Mouse (Mus musculus) midbrain, embryonic 13.5 days (tissue): ENCODE measurements around the gene Vps16. TPM values are rescaled to one million over a fixed set of nuclear protein-coding genes. Genes with fewer than 3 reads are reported as not detected.

Experiments
- ATAC-seq: fragments of 200-750 bp; cut with Nextera tagmentation; 2 replicates; pipeline ENCODE4 v1.8.0; 2017; ENCODE audit warnings: mild to moderate bottlenecking, moderate TSS enrichment, moderate library complexity
- H3K27ac ChIP-seq: fragments of 300-500 bp; sonication (generic); 2 replicates; pipeline ENCODE4 v1.5.1; 2015; ENCODE audit warnings: inconsistent platforms, mild to moderate bottlenecking, moderate library complexity
- H3K27me3 ChIP-seq: fragments of 300-500 bp; sonication (generic); 2 replicates; pipeline ENCODE4 v1.6.1; 2015; ENCODE audit warnings: mild to moderate bottlenecking, inconsistent platforms
- H3K36me3 ChIP-seq: fragments of 300-500 bp; sonication (generic); 2 replicates; pipeline ENCODE4 v1.6.1; 2015; ENCODE audit warnings: mild to moderate bottlenecking, inconsistent platforms
- H3K4me1 ChIP-seq: fragments of 300-500 bp; sonication (generic); replicated peaks from 2 replicates; pipeline ENCODE4 v1.6.1; 2015; ENCODE audit warnings: inconsistent platforms
- H3K4me2 ChIP-seq: fragments of 300-500 bp; sonication (generic); replicated peaks from 2 replicates; pipeline ENCODE4 v1.6.1; 2015; ENCODE audit warnings: moderate library complexity, mild to moderate bottlenecking, inconsistent platforms
- H3K4me3 ChIP-seq: fragments of 300-500 bp; sonication (generic); replicated peaks from 2 replicates; pipeline ENCODE4 v1.5.1; 2015; ENCODE audit warnings: mild to moderate bottlenecking, inconsistent platforms
- H3K9ac ChIP-seq: fragments of 300-500 bp; sonication (generic); replicated peaks from 2 replicates; pipeline ENCODE4 v1.6.1; 2015; ENCODE audit warnings: mild to moderate bottlenecking, inconsistent platforms
- H3K9me3 ChIP-seq: fragments of 300-500 bp; sonication (generic); 2 replicates; pipeline ENCODE4 v1.6.1; 2016; ENCODE audit warnings: mild to moderate bottlenecking, inconsistent platforms
- WGBS: fragments of 180-500 bp; shearing (Covaris S2); methylation state at CpG from one replicate; pipeline ENCODE4 v1.1.7; 2015; 5-methylcytosine and 5-hydroxymethylcytosine counted together
- polyA plus RNA-seq: library from polyadenylated mRNA; unstranded; fragments of >200 nt; fragmentation: Nextera tagmentation; extraction: Ambion mirVana; gene quantifications from 2 replicates; pipeline ENCODE4 v1.2.1, GENCODE M21; 2015

The Vps16 gene
- polyA plus RNA-seq, 1 experiment from 2014 or later, result 112 TPM

DNA sequence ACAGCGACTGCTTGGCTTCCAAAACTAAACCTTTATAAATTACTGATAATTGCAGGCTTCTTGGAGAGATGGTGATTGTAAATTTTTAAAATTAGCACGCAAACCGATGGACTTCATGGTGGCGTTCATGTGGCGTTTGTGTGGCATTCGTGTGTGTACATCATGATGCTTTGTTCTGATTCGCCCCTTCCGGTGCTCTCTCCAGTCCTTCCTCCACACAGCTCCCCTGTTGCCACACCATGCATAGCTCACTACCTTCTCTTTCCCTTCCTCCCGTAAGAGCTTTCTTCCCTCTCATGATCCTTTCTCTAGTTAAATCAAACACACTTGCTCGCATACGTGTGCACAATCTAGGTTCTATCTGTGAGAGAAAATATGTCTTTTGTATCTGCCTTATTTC is 51.6 kb downstream of the Vps16 start:
- no peaks in the 10 kb centered on the region for H3K27me3 ChIP-seq
- no peak overlapping the region for H3K4me3 ChIP-seq
- H3K4me2 ChIP-seq, result no peak overlapping the region
- peaks cover 5% of the 10 kb centered on the region; the same call in 1 of the 2 replicates for H3K9me3 ChIP-seq
- H3K9ac ChIP-seq, result no peak overlapping the region
- H3K27ac ChIP-seq, result no peak overlapping the region
- H3K36me3 ChIP-seq, result peaks cover 10% of the 10 kb centered on the region; the same call in 1 of the 2 replicates
- H3K4me1 ChIP-seq, result no peaks in the 10 kb centered on the region
- 96% methylated on average over 11 of the region's 11 CpGs for WGBS
- no peak for ATAC-seq

DNA sequence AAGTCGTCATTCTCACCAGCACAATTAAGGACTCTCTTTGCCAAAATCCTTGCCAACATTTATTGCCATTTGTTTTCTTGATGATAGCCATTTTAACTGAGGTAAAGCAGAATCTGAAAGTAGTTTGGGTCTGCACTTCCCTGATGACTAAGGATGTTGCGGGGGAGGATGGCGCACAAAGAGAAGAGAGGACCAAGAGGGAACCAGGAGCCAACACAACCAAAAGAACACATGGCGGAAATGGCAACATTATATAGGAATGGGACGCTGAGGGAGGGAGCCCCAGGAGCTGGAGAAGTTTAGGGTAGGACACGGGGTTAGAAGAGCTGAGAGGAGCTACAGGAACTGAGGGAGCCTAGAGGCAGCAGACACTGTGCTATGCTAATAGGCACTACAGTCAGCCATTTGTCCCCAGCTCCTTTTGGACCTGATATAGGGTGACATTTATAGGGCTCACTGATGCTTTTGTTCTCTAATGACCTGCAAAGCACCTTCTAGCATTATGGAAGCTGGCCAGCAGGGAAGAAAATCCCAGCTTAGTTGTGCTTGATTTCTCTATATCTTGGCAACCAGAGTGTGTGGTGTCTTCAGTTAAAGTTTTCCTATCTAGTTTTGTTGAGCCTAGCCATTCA is 52.6 kb downstream of the Vps16 start:
- WGBS, result 82% methylated on average over 6 of the region's 6 CpGs
- no peak overlapping the region for H3K9ac ChIP-seq
- ATAC-seq, result no peak

GRCm38 (mm10) chr2:130482177-130482576 is 58.0 kb downstream of the Vps16 start:
- ATAC-seq, result no peak
- 96% methylated on average over 4 of the region's 4 CpGs for WGBS

More for the DNA sequence above, 52.6 kb downstream of the Vps16 start:
- Histone ChIP-seq H3K4me1 (no peaks in the 10 kb centered on the region), H3K9me3 (peaks cover 5% of the 10 kb centered on the region; the same call in 1 of the 2 replicates), H3K36me3 (peaks cover 10% of the 10 kb centered on the region; the same call in 1 of the 2 replicates), H3K4me2 (no peak overlapping the region), H3K4me3 (no peak overlapping the region), H3K27me3 (no peaks in the 10 kb centered on the region), H3K27ac (no peak overlapping the region)

DNA sequence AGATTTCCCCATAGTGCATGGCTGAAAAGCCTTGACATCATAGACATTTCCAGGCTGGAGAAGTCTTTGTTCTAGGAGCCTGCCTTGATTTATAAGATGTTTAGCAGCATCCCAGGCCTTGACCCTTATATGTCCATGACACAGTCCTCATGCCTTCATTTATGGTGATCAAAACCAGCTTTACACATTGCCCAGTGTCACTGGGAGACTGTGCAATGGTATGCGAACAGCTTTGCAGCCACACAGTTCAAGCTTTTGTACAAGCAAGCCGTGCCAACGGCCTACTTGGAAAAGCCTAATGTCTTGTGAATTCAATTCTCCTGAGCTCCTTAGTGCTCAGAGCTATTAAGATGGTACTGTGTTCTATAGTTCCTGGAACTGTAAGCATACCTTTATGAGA is 58.6 kb downstream of the Vps16 start:
- peaks cover 8% of the 10 kb centered on the region; the same call in 1 of the 2 replicates for H3K36me3 ChIP-seq
- peaks cover 1% of the 10 kb centered on the region; the same call in 1 of the 2 replicates for H3K4me1 ChIP-seq
- 66% methylated on average over 3 of the region's 3 CpGs for WGBS
- ATAC-seq, result no peak
- no peak overlapping the region for H3K4me3 ChIP-seq
- H3K9me3 ChIP-seq, result peaks cover 5% of the 10 kb centered on the region; the same call in 1 of the 2 replicates
- H3K27me3 ChIP-seq, result no peaks in the 10 kb centered on the region
- no peak overlapping the region for H3K9ac ChIP-seq
- H3K4me2 ChIP-seq, result no peak overlapping the region
- H3K27ac ChIP-seq, result no peak overlapping the region

More at GRCm38 (mm10) chr2:130482177-130482576, 58.0 kb downstream of the Vps16 start:
- peaks cover 5% of the 10 kb centered on the region; the same call in 1 of the 2 replicates for H3K9me3 ChIP-seq
- H3K36me3 ChIP-seq, result peaks cover 10% of the 10 kb centered on the region; the same call in 1 of the 2 replicates
- no peaks in the 10 kb centered on the region for H3K4me1 ChIP-seq
- H3K4me3 ChIP-seq, result no peak overlapping the region
- no peak overlapping the region for H3K27ac ChIP-seq
- H3K27me3 ChIP-seq, result no peaks in the 10 kb centered on the region
- H3K4me2 ChIP-seq, result no peak overlapping the region
- no peak overlapping the region for H3K9ac ChIP-seq

GRCm38 (mm10) chr2:130484206-130484605 is 60.1 kb downstream of the Vps16 start:
- H3K27ac ChIP-seq, result no peak overlapping the region
- 91% methylated on average over 1 of the region's 1 CpGs for WGBS

DNA sequence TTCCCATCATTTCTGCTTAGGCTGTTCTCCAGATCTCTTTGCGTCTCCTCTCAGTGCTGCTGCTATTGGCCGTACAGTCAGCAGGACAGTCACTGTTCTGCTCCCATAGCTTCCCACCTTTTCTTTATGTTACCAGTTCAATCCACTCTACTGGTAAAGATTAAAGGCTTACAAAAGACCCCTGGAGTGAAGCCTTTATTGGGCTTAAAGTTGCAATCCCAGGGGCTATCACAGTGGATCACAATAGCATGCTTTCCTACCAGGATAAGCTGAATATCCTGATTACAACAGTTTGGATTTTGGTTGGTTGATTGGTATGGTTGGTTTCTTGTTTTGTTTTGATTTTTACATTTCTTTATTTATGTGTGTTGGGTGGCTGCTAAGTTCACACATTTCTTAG is 63.9 kb downstream of the Vps16 start:
- Histone ChIP-seq H3K9ac (no peak overlapping the region), H3K4me3 (no peak overlapping the region), H3K4me1 (peaks cover 18% of the 10 kb centered on the region), H3K27me3 (no peaks in the 10 kb centered on the region), H3K4me2 (no peak overlapping the region), H3K27ac (no peak overlapping the region), H3K9me3 (peaks cover 1% of the 10 kb centered on the region; the same call in 1 of the 2 replicates), H3K36me3 (no peaks in the 10 kb centered on the region)
- ATAC-seq, result no peak
- 37% methylated on average over 2 of the region's 2 CpGs for WGBS

More at GRCm38 (mm10) chr2:130484206-130484605, 60.1 kb downstream of the Vps16 start:
- Histone ChIP-seq H3K4me1 (peaks cover 5% of the 10 kb centered on the region), H3K36me3 (no peaks in the 10 kb centered on the region), H3K27me3 (no peaks in the 10 kb centered on the region), H3K9me3 (peaks cover 4% of the 10 kb centered on the region; the same call in 1 of the 2 replicates), H3K9ac (no peak overlapping the region), H3K4me3 (no peak overlapping the region), H3K4me2 (no peak overlapping the region)
- ATAC-seq, result no peak

DNA sequence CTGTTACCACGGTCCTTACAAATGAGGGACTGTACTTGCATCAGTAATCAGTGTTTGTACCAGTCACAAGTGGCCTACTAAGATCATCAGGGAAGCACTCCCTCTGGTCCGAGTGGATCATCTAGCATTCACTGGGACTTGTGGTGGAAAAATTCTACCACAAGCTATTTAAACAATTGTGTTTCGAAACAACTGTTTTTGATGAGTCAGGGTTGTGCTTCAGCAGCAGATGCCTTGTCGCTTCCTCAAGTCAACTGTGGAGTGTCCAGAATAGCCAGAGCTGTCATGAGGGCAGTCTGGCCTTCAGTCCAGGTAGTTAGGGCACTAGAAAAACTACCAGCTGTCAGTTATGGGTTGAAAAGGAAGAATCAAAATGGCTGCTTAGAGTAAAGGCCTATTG is 64.5 kb downstream of the Vps16 start:
- Histone ChIP-seq H3K4me3 (no peak overlapping the region), H3K9me3 (peaks cover 2% of the 10 kb centered on the region; the same call in 1 of the 2 replicates), H3K4me1 (peaks cover 18% of the 10 kb centered on the region), H3K27ac (no peak overlapping the region), H3K4me2 (no peak overlapping the region), H3K36me3 (no peaks in the 10 kb centered on the region), H3K27me3 (no peaks in the 10 kb centered on the region), H3K9ac (no peak overlapping the region)
- WGBS, result 92% methylated on average over 4 of the region's 4 CpGs
- ATAC-seq, result no peak

DNA sequence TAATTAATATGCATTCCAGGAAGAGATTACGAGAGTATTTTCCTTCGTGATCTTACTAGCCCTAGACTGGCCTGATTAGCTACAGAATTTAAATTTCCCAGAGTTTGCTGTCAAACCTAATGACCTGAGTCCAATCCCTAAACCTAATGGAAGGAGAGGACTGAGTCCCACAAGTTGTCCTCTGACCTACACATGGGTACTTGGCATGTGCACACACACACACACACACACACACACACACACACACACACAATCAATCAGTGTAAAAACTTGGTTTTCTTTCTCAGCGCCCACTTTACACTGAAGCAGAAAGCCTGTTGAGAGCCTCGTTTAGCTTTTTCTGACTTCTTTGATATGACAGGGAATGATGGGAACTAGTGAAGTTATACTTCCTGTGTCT is 67.0 kb downstream of the Vps16 start:
- ATAC-seq, result peak; percentile 53; the same call in 1 of the 2 replicates
- Histone ChIP-seq H3K9ac (no peak overlapping the region), H3K27me3 (no peaks in the 10 kb centered on the region), H3K4me2 (no peak overlapping the region), H3K36me3 (no peaks in the 10 kb centered on the region), H3K9me3 (peaks cover 2% of the 10 kb centered on the region; the same call in 1 of the 2 replicates), H3K27ac (peak overlapping the region; percentile 73), H3K4me3 (no peak overlapping the region), H3K4me1 (peaks cover 28% of the 10 kb centered on the region)
- WGBS, result 15% methylated on average over 4 of the region's 4 CpGs

DNA sequence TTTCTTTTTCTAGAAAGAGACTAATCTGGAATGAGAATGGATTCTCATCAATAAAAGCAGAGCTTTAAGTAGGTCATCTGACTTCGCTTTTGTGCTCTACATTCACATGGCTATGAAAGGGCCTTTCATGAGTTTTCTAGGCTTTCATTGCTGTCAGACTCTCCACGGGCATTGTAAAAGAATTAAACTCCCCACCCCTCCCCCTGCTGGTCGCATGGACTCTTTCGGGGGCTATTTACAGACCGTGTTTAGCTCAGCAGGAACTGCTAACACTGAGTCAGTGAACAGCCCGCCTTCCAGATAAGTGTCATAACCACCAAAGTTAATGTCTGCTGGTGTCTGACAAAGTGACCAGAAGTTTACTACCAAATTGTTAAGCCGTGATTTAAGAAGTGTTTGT is 67.4 kb downstream of the Vps16 start:
- H3K9ac ChIP-seq, result no peak overlapping the region
- H3K4me1 ChIP-seq, result peaks cover 32% of the 10 kb centered on the region
- peak overlapping the region; percentile 73; the same call in 1 of the 2 replicates for H3K27ac ChIP-seq
- H3K9me3 ChIP-seq, result peaks cover 2% of the 10 kb centered on the region; the same call in 1 of the 2 replicates
- H3K36me3 ChIP-seq, result no peaks in the 10 kb centered on the region
- H3K4me2 ChIP-seq, result no peak overlapping the region
- no peak overlapping the region for H3K4me3 ChIP-seq
- H3K27me3 ChIP-seq, result no peaks in the 10 kb centered on the region
- WGBS, result 5% methylated on average over 7 of the region's 7 CpGs
- peak; percentile 88 for ATAC-seq

Other genes with a start within 250 kb of the Vps16 start
- gene Snrpb, start 244.9 kb upstream of the Vps16 start, polyA plus RNA-seq, result 424 and 459 TPM in 2 replicates
- gene Tmc2, start 229.1 kb upstream of the Vps16 start, polyA plus RNA-seq, result not detected in 2 replicates
- 246 and 261 TPM in 2 replicates for gene Nop56, start 149.9 kb upstream of the Vps16 start, polyA plus RNA-seq
- 154 and 165 TPM in 2 replicates for gene Idh3b, start 139.8 kb upstream of the Vps16 start, polyA plus RNA-seq
- 2.1 and 2.7 TPM in 2 replicates for gene Ebf4, start 129.2 kb upstream of the Vps16 start, polyA plus RNA-seq
- gene Cpxm1, start 26.8 kb upstream of the Vps16 start, polyA plus RNA-seq, result 13.6 and 16.4 TPM in 2 replicates
- 0.17 TPM in 2 replicates for gene Gm28372, start 19.1 kb upstream of the Vps16 start, polyA plus RNA-seq
- 0.46 and 0.58 TPM in 2 replicates for gene 1700020A23Rik, start 19.1 kb upstream of the Vps16 start, polyA plus RNA-seq
- not detected in 2 replicates for gene Tmem239, start 17.9 kb upstream of the Vps16 start, polyA plus RNA-seq
- gene Pced1a, start 362 bp downstream of the Vps16 start, polyA plus RNA-seq, result 10.8 and 11.9 TPM in 2 replicates
- 112 and 126 TPM in 2 replicates for gene Ptpra, start 25.9 kb downstream of the Vps16 start, polyA plus RNA-seq
- gene Mrps26, start 139.4 kb downstream of the Vps16 start, polyA plus RNA-seq, result 81.9 and 94.9 TPM in 2 replicates
- gene Oxt, start 151.8 kb downstream of the Vps16 start, polyA plus RNA-seq, result not detected in 2 replicates
- gene Avp, start 158.2 kb downstream of the Vps16 start, polyA plus RNA-seq, result 0.88 TPM in 1 of 2 replicates, not detected in the other
- gene Fastkd5, start 205.7 kb downstream of the Vps16 start, polyA plus RNA-seq, result 13.8 and 13.9 TPM in 2 replicates
- gene Ubox5, start 205.7 kb downstream of the Vps16 start, polyA plus RNA-seq, result 12.8 and 13.4 TPM in 2 replicates
- gene Lzts3, start 218.5 kb downstream of the Vps16 start, polyA plus RNA-seq, result 8.0 and 9.2 TPM in 2 replicates
- 60.2 and 62.0 TPM in 2 replicates for gene Ddrgk1, start 240.3 kb downstream of the Vps16 start, polyA plus RNA-seq
- gene Itpa, start 243.3 kb downstream of the Vps16 start, polyA plus RNA-seq, result 155 and 165 TPM in 2 replicates